Mouse (Mus musculus) thymus, postnatal 10 days (tissue): ENCODE measurements around the gene Vmn1r78.
"Not testable (repeated sequence)": the region's sequence is repeated elsewhere in the genome, so short reads cannot be mapped to it uniquely, and the experiment has no call there.

ENCODE experiments used
- DNase-seq, 2 experiments: peaks; one replicate each; pipeline ENCODE4 v3.0.0; 2021; ENCODE audit warnings: low spot score in 2 of 2

Gene Vmn1r78

GRCm38 (mm10) chr7:12149957-12150356, at the start of gene Vmn1r78:
Gene Vmn1r78 (plus strand): TSS chr7:12150257.
- no peak for DNase-seq

- DNase-seq = not testable (repeated sequence)
These were observed 6.4 kb downstream of the Vmn1r78 start for GRCm38 (mm10) chr7:12156463-12156862.

- not testable (repeated sequence) for DNase-seq
These were observed 20.9 kb downstream of the Vmn1r78 start, which contains the start of gene Vmn1r79 for GRCm38 (mm10) chr7:12170979-12171378. Gene Vmn1r79 (plus strand): TSS chr7:12171279.

- not testable (repeated sequence) for DNase-seq
These were observed 22.9 kb downstream of the Vmn1r78 start for GRCm38 (mm10) chr7:12172926-12173325.

- DNase-seq = no peak
These were observed 38.9 kb downstream of the Vmn1r78 start, which contains the start of gene Vmn1r80 for GRCm38 (mm10) chr7:12188986-12189385. Gene Vmn1r80 (plus strand): TSS chr7:12189286.

- DNase-seq = no peak
These were observed 54.1 kb downstream of the Vmn1r78 start for GRCm38 (mm10) chr7:12204141-12204540.
